Mouse (Mus musculus): ENCODE results near the gene Serac1.
"Not testable (repeated sequence)": the region's sequence is repeated elsewhere in the genome, so short reads cannot be mapped to it uniquely, and the experiment has no call there.

The Serac1 gene

GRCm38 (mm10) chr17:6063532-6063931 is 16.0 kb downstream of the Serac1 start:
- DNase-seq: no peak

GRCm38 (mm10) chr17:6062793-6063192 is 16.7 kb downstream of the Serac1 start:
- no peak for DNase-seq

- DNase-seq: no peak
These were observed 24.6 kb downstream of the Serac1 start for GRCm38 (mm10) chr17:6054934-6055355.

GRCm38 (mm10) chr17:6052801-6053200 is 26.7 kb downstream of the Serac1 start:
- DNase-seq: no peak

- DNase-seq: no peak
These were observed 42.0 kb downstream of the Serac1 start for GRCm38 (mm10) chr17:6037507-6037906.

GRCm38 (mm10) chr17:6036872-6037271 is 42.7 kb downstream of the Serac1 start:
- DNase-seq: no peak

GRCm38 (mm10) chr17:6036458-6036857 is 43.1 kb downstream of the Serac1 start:
- no peak for DNase-seq

- no peak for DNase-seq
These were observed 43.9 kb downstream of the Serac1 start for GRCm38 (mm10) chr17:6035661-6036060.

GRCm38 (mm10) chr17:6025831-6026230 is 53.7 kb downstream of the Serac1 start:
- no peak for DNase-seq

GRCm38 (mm10) chr17:6021374-6021789 is 58.2 kb downstream of the Serac1 start:
- DNase-seq: not testable (repeated sequence)

GRCm38 (mm10) chr17:6020636-6021035 is 58.9 kb downstream of the Serac1 start:
- no peak for DNase-seq

- DNase-seq: peak; percentile 49
These were observed 59.8 kb downstream of the Serac1 start for GRCm38 (mm10) chr17:6019776-6020175.

GRCm38 (mm10) chr17:6018348-6018747 is 61.2 kb downstream of the Serac1 start:
- no peak for DNase-seq

- no peak for DNase-seq
These were observed 62.3 kb downstream of the Serac1 start for GRCm38 (mm10) chr17:6017268-6017667.

- no peak for DNase-seq
These were observed 63.2 kb downstream of the Serac1 start for GRCm38 (mm10) chr17:6016213-6016780.

- DNase-seq: no peak
These were observed 64.6 kb downstream of the Serac1 start for GRCm38 (mm10) chr17:6014985-6015384.

GRCm38 (mm10) chr17:6013079-6013478 is 66.5 kb downstream of the Serac1 start:
- DNase-seq: no peak

- DNase-seq: no peak
These were observed 69.9 kb downstream of the Serac1 start for GRCm38 (mm10) chr17:6009606-6010005.

- no peak for DNase-seq
These were observed 71.0 kb downstream of the Serac1 start for GRCm38 (mm10) chr17:6008590-6008989.

- no peak for DNase-seq
These were observed 71.6 kb downstream of the Serac1 start for GRCm38 (mm10) chr17:6007902-6008301.

- no peak for DNase-seq
These were observed 72.3 kb downstream of the Serac1 start for GRCm38 (mm10) chr17:6007101-6007780.

- DNase-seq: no peak
These were observed 73.7 kb downstream of the Serac1 start for GRCm38 (mm10) chr17:6005638-6006471.

GRCm38 (mm10) chr17:6005246-6005637 is 74.3 kb downstream of the Serac1 start:
- no peak for DNase-seq

GRCm38 (mm10) chr17:6003661-6004060 is 75.9 kb downstream of the Serac1 start:
- no peak for DNase-seq
